Mouse (Mus musculus): Measurements from ENCODE around the gene Gnb1.

- TF ChIP-seq POLR2A (IDR thresholded peaks at IDR 0.05; ENCODE audit: low read depth, low read length): no peak
- peak; percentile 98 for TF ChIP-seq CTCF (IDR thresholded peaks at IDR 0.05; ENCODE audit: extremely low read depth, insufficient read depth, insufficient read length, insufficient replicate concordance)
Observed at GRCm38 (mm10) chr4:155481381-155482124, 9.6 kb upstream of the Gnb1 start.

Data from spleen, adult 2 months (tissue).